ENCODE assay signal across 8 mouse cellular contexts in the genomic region with DNA sequence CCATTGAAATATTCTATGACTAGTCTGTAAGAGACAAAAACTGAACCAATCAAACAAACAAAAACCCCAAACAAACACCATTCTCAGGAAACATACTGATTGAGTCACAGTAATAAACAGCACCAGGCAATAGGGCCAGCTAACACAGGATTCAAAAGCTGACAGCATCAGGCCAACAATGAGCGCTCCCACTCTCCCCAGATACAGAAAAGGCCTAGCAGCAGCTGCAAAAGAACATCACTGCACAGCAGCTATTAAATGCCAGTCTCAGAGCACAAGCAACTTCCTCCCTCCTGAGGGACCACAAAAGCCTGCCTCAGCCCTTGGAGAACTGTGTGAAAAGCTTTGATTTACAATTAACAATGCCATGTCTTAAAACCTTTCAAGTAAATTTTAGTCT.
DNase-seq lines count a peak whose midpoint lies in the region; ATAC-seq and TF ChIP-seq lines count a peak whose summit lies in the region.

No protein-coding gene starts in this region.

- no peaks in the 10 kb centered on the region for H3K27me3 ChIP-seq in kidney, embryonic 15.5 days
- H3K27me3 ChIP-seq in heart, embryonic 16.5 days (ENCODE audit: control insufficient read depth, insufficient read depth, low read length) = no peaks in the 10 kb centered on the region
- H3K27me3 ChIP-seq in limb, embryonic 14.5 days (ENCODE audit: control insufficient read depth, insufficient read depth, low read length) = no peaks in the 10 kb centered on the region

- no peak overlapping the region for H3K4me2 ChIP-seq in kidney, embryonic 15.5 days
- no peak overlapping the region for H3K4me2 ChIP-seq in heart, embryonic 16.5 days (ENCODE audit: low read depth, low read length)
- no peak overlapping the region for H3K4me2 ChIP-seq in limb, embryonic 14.5 days (replicated peaks; ENCODE audit: low read depth, low read length, severe bottlenecking)

- ATAC-seq in kidney, embryonic 15.5 days (replicated peaks; ENCODE audit: low FRiP score) = no peak
- no peak for ATAC-seq in heart, embryonic 16.5 days (replicated peaks; ENCODE audit: extremely low read depth, insufficient read depth, low FRiP score)
- ATAC-seq in limb, embryonic 14.5 days (ENCODE audit: low FRiP score, low read depth) = no peak

- H3K4me3 ChIP-seq in kidney, embryonic 15.5 days (replicated peaks) = no peak overlapping the region
- no peak overlapping the region for H3K4me3 ChIP-seq in heart, embryonic 16.5 days (ENCODE audit: low read length)
- no peak overlapping the region for H3K4me3 ChIP-seq in limb, embryonic 14.5 days (replicated peaks; ENCODE audit: low read length)

- no peak for TF ChIP-seq POLR2A in limb, embryonic 14.5 days (IDR thresholded peaks at IDR 0.05; ENCODE audit: borderline replicate concordance, extremely low read depth, insufficient read depth, insufficient read length)

- H3K4me1 ChIP-seq in kidney, embryonic 15.5 days = peaks cover 30% of the 10 kb centered on the region
- peaks cover 3% of the 10 kb centered on the region for H3K4me1 ChIP-seq in heart, embryonic 16.5 days (ENCODE audit: control insufficient read depth, insufficient read depth, low read length)
- peaks cover 21% of the 10 kb centered on the region for H3K4me1 ChIP-seq in limb, embryonic 14.5 days (ENCODE audit: control insufficient read depth, insufficient read depth, low read length)

- DNase-seq in kidney, adult 8-10 months = no peak
- peak; percentile 82 for DNase-seq in embryo, embryonic 11 days
- DNase-seq in limb, embryonic 14.5 days (ENCODE audit: low spot score) = peak; percentile 49
- DNase-seq in telencephalon, adult 2 months (ENCODE audit: low read depth, low spot score) = peak; percentile 46
- no peak for DNase-seq in spleen, postnatal 14 days (ENCODE audit: low spot score in 2 of 2)
- DNase-seq in lung, postnatal 25 days (ENCODE audit: low spot score) = no peak

- no peaks in the 10 kb centered on the region for H3K9me3 ChIP-seq in kidney, embryonic 15.5 days (replicated peaks)
- H3K9me3 ChIP-seq in heart, embryonic 16.5 days (replicated peaks; ENCODE audit: control insufficient read depth, low read length) = no peaks in the 10 kb centered on the region
- H3K9me3 ChIP-seq in limb, embryonic 14.5 days (ENCODE audit: control insufficient read depth, low read length) = no peaks in the 10 kb centered on the region

- H3K27ac ChIP-seq in kidney, embryonic 15.5 days = peak overlapping the region; percentile 73
- H3K27ac ChIP-seq in heart, embryonic 16.5 days (ENCODE audit: low read length) = peak overlapping the region; percentile 30; the same call in 1 of the 2 replicates
- peak overlapping the region; percentile 67; the same call in 1 of the 2 replicates for H3K27ac ChIP-seq in limb, embryonic 14.5 days (replicated peaks; ENCODE audit: low read depth, low read length)

- WGBS in kidney, embryonic 15.5 days = 26% methylated on average over 1 of the region's 1 CpGs
- WGBS in heart, embryonic 16.5 days = 59% methylated on average over 1 of the region's 1 CpGs
- WGBS in limb, embryonic 14.5 days = 30% methylated on average over 1 of the region's 1 CpGs

- no peaks in the 10 kb centered on the region for H3K36me3 ChIP-seq in kidney, embryonic 15.5 days
- 0 out of 2 replicates have a peak, but pooled peaks cover 2% of the 10 kb centered on the region for H3K36me3 ChIP-seq in heart, embryonic 16.5 days (ENCODE audit: control insufficient read depth, insufficient read depth)
- H3K36me3 ChIP-seq in limb, embryonic 14.5 days (ENCODE audit: control insufficient read depth, insufficient read depth, low read length) = no peaks in the 10 kb centered on the region

- no peak overlapping the region for H3K9ac ChIP-seq in kidney, embryonic 15.5 days
- no peak overlapping the region for H3K9ac ChIP-seq in heart, embryonic 16.5 days (ENCODE audit: low read length)
- no peak overlapping the region for H3K9ac ChIP-seq in limb, embryonic 14.5 days (ENCODE audit: low read depth, low read length, severe bottlenecking)

Comparison
In these comparisons a context has a peak if more than half of its experiments do, and no peak if none do; other contexts are left out.
1. DNase-seq: peak in embryo, embryonic 11 days (single experiment), limb, embryonic 14.5 days (single experiment) and telencephalon, adult 2 months (single experiment); none in kidney, adult 8-10 months (0 of 2), spleen, postnatal 14 days (0 of 2) and lung, postnatal 25 days (single experiment).
2. Peak in every context shown above with its lines, with median percentiles within 50 percentile points of each other: H3K27ac ChIP-seq.